Mouse (Mus musculus) limb, embryonic 11.5 days (tissue): ENCODE data around the gene Palm2. TPM values are rescaled to one million over a fixed set of nuclear protein-coding genes. Genes with fewer than 3 reads are reported as not detected.

Source experiments
- ATAC-seq: fragments of 200-750 bp; cut with Nextera tagmentation; 2 replicates; pipeline ENCODE4 v1.8.0; 2017; ENCODE audit warnings: low read depth; ENCODE audit not compliant: insufficient number of reproducible peaks, low FRiP score, low TSS enrichment
- DNase-seq: peaks from one replicate; pipeline ENCODE4 v3.0.0-alpha.2; 2015; ENCODE audit warnings: low spot score
- H3K27ac ChIP-seq: fragments of 300-500 bp; sonication (generic); replicated peaks from 2 replicates; pipeline ENCODE4 v1.5.1; 2014; ENCODE audit warnings: low read depth, mild to moderate bottlenecking, low read length
- H3K27me3 ChIP-seq: fragments of 300-500 bp; sonication (generic); 2 replicates; pipeline ENCODE4 v1.6.1; 2014; ENCODE audit warnings: mild to moderate bottlenecking, low read length, mixed read lengths; ENCODE audit not compliant: control insufficient read depth, insufficient read depth
- H3K36me3 ChIP-seq: fragments of 300-500 bp; sonication (generic); 2 replicates; pipeline ENCODE4 v1.6.1; 2014; ENCODE audit warnings: mild to moderate bottlenecking, low read length, moderate library complexity, mixed read lengths; ENCODE audit not compliant: control insufficient read depth, insufficient read depth
- H3K4me1 ChIP-seq: fragments of 300-500 bp; sonication (generic); 2 replicates; pipeline ENCODE4 v1.6.1; 2014; ENCODE audit warnings: low read length, mixed read lengths; ENCODE audit not compliant: control insufficient read depth, insufficient read depth
- H3K4me2 ChIP-seq: fragments of 300-500 bp; sonication (generic); 2 replicates; pipeline ENCODE4 v1.6.1; 2014; ENCODE audit warnings: low read depth, mild to moderate bottlenecking, moderate library complexity; ENCODE audit not compliant: severe bottlenecking
- H3K4me3 ChIP-seq: fragments of 300-500 bp; sonication (generic); 2 replicates; pipeline ENCODE4 v1.5.1; 2014; ENCODE audit warnings: low read depth, low read length
- H3K9ac ChIP-seq: fragments of 300-500 bp; sonication (generic); 2 replicates; pipeline ENCODE4 v1.6.1; 2014; ENCODE audit warnings: mild to moderate bottlenecking, low read length
- H3K9me3 ChIP-seq: fragments of 300-500 bp; sonication (generic); 2 replicates; pipeline ENCODE4 v1.6.1; 2016; ENCODE audit warnings: low read length; ENCODE audit not compliant: control insufficient read depth
- WGBS: fragments of 180-500 bp; shearing (Covaris S2); extraction: QIAGEN DNeasy Blood & Tissue Kit; methylation state at CpG from one replicate; pipeline ENCODE4 v1.1.7; 2014; 5-methylcytosine and 5-hydroxymethylcytosine counted together
- polyA plus RNA-seq: library from polyadenylated mRNA; unstranded; fragments of >200 nt; fragmentation: Nextera tagmentation; extraction: Ambion mirVana; gene quantifications from 2 replicates; pipeline ENCODE4 v1.2.1, GENCODE M21; 2014

Gene Palm2
- polyA plus RNA-seq, 1 experiment from 2014 or later: 4.1 TPM

GRCm38 (mm10) chr4:57722296-57722695 is 288.2 kb downstream of the Palm2 start:
- no peaks in the 10 kb centered on the region for H3K27me3 ChIP-seq
- H3K4me1 ChIP-seq: 0 out of 2 replicates have a peak, but pooled peaks cover 6% of the 10 kb centered on the region
- ATAC-seq (no peak), DNase-seq (no peak)
- WGBS: 81% methylated on average over 4 of the region's 4 CpGs
- no peak overlapping the region for H3K4me3 ChIP-seq
- no peaks in the 10 kb centered on the region for H3K36me3 ChIP-seq
- H3K9me3 ChIP-seq: no peaks in the 10 kb centered on the region
- no peak overlapping the region for H3K9ac ChIP-seq
- no peak overlapping the region for H3K27ac ChIP-seq
- no peak overlapping the region for H3K4me2 ChIP-seq

- no peaks in the 10 kb centered on the region for H3K36me3 ChIP-seq
- H3K27me3 ChIP-seq: no peaks in the 10 kb centered on the region
- 74% methylated on average over 2 of the region's 2 CpGs for WGBS
- H3K9ac ChIP-seq: no peak overlapping the region
- no peak overlapping the region for H3K27ac ChIP-seq
- ATAC-seq: no peak
- no peak overlapping the region for H3K4me2 ChIP-seq
- no peak overlapping the region for H3K4me3 ChIP-seq
- no peaks in the 10 kb centered on the region for H3K9me3 ChIP-seq
- DNase-seq: no peak
- 0 out of 2 replicates have a peak, but pooled peaks cover 3% of the 10 kb centered on the region for H3K4me1 ChIP-seq
These were observed 289.6 kb downstream of the Palm2 start for GRCm38 (mm10) chr4:57723659-57724058.

- Histone ChIP-seq H3K4me2 (no peak overlapping the region), H3K4me1 (0 out of 2 replicates have a peak, but pooled peaks cover 2% of the 10 kb centered on the region), H3K27ac (no peak overlapping the region), H3K36me3 (no peaks in the 10 kb centered on the region), H3K4me3 (no peak overlapping the region), H3K27me3 (no peaks in the 10 kb centered on the region), H3K9me3 (no peaks in the 10 kb centered on the region), H3K9ac (no peak overlapping the region)
- ATAC-seq (no peak), DNase-seq (no peak)
- 89% methylated on average over 1 of the region's 1 CpGs for WGBS
These were observed 291.5 kb downstream of the Palm2 start for GRCm38 (mm10) chr4:57725569-57725968.

- Histone ChIP-seq H3K4me1 (no peaks in the 10 kb centered on the region), H3K9ac (no peak overlapping the region), H3K9me3 (no peaks in the 10 kb centered on the region), H3K36me3 (no peaks in the 10 kb centered on the region), H3K4me3 (no peak overlapping the region), H3K27me3 (no peaks in the 10 kb centered on the region), H3K27ac (no peak overlapping the region), H3K4me2 (no peak overlapping the region)
- no peak for ATAC-seq
- DNase-seq: no peak
- 86% methylated on average over 4 of the region's 4 CpGs for WGBS
These were observed 294.6 kb downstream of the Palm2 start for GRCm38 (mm10) chr4:57728611-57729183.

GRCm38 (mm10) chr4:57730047-57730446 is 296.0 kb downstream of the Palm2 start:
- no peaks in the 10 kb centered on the region for H3K36me3 ChIP-seq
- no peaks in the 10 kb centered on the region for H3K27me3 ChIP-seq
- no peak overlapping the region for H3K27ac ChIP-seq
- H3K4me2 ChIP-seq: no peak overlapping the region
- H3K4me1 ChIP-seq: no peaks in the 10 kb centered on the region
- H3K4me3 ChIP-seq: no peak overlapping the region
- DNase-seq (no peak), ATAC-seq (no peak)
- WGBS: 95% methylated on average over 6 of the region's 6 CpGs
- no peak overlapping the region for H3K9ac ChIP-seq
- no peaks in the 10 kb centered on the region for H3K9me3 ChIP-seq

- Histone ChIP-seq H3K9ac (no peak overlapping the region), H3K4me3 (no peak overlapping the region), H3K4me2 (no peak overlapping the region), H3K36me3 (no peaks in the 10 kb centered on the region), H3K9me3 (no peaks in the 10 kb centered on the region), H3K27ac (no peak overlapping the region), H3K4me1 (no peaks in the 10 kb centered on the region), H3K27me3 (no peaks in the 10 kb centered on the region)
- WGBS: 87% methylated on average over 11 of the region's 11 CpGs
- ATAC-seq (no peak), DNase-seq (no peak)
These were observed 297.0 kb downstream of the Palm2 start for GRCm38 (mm10) chr4:57730801-57731598.

- Histone ChIP-seq H3K9me3 (no peaks in the 10 kb centered on the region), H3K4me3 (no peak overlapping the region), H3K27me3 (no peaks in the 10 kb centered on the region), H3K4me2 (no peak overlapping the region), H3K9ac (no peak overlapping the region), H3K4me1 (peaks cover 3% of the 10 kb centered on the region; the same call in 1 of the 2 replicates), H3K36me3 (no peaks in the 10 kb centered on the region), H3K27ac (no peak overlapping the region)
- no peak for ATAC-seq
- 86% methylated on average over 5 of the region's 5 CpGs for WGBS
- no peak for DNase-seq
These were observed 298.3 kb downstream of the Palm2 start for GRCm38 (mm10) chr4:57732351-57732750.

- DNase-seq (no peak), ATAC-seq (no peak)
- Histone ChIP-seq H3K9ac (no peak overlapping the region), H3K4me2 (no peak overlapping the region), H3K4me3 (no peak overlapping the region), H3K27ac (no peak overlapping the region), H3K36me3 (no peaks in the 10 kb centered on the region), H3K27me3 (no peaks in the 10 kb centered on the region), H3K9me3 (no peaks in the 10 kb centered on the region), H3K4me1 (peaks cover 3% of the 10 kb centered on the region)
- 76% methylated on average over 3 of the region's 3 CpGs for WGBS
These were observed 299.4 kb downstream of the Palm2 start for GRCm38 (mm10) chr4:57733445-57733844.
